Mouse (Mus musculus) urinary bladder, postnatal 4 days (tissue): ENCODE data around the gene Olfr1450.
"Not testable (repeated sequence)": the region's sequence is repeated elsewhere in the genome, so short reads cannot be mapped to it uniquely, and the experiment has no call there.

Experiments
- DNase-seq, 2 experiments: peaks; one replicate each; pipeline ENCODE4 v3.0.0; 2021 to 2022; ENCODE audit warnings: low spot score in 2 of 2

The Olfr1450 gene

DNA sequence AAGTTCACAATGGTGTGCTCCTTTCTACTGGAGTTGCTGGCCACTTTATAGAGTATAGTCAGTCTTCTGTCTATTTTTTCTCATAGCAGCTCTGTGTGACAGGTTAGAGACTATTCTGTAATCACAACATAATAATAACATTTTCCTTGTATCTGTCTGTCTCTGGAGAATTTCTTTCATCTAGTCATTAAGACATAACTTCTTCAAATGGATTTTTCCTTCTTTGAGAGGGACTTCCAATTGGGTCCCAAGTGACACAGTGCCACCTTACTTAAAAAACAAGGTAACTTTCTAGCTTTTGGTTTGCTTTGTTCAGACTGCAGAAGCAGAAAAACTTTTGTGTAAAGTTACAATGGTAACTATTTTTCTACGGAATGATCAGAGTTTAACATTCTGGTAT lies at the start of gene Olfr1450:
TSS of gene Olfr1450 (plus strand) at position 301 of the 400 bp plus-strand sequence.
- no peak for DNase-seq

- no peak for DNase-seq
These were observed 46.4 kb upstream of the Olfr1450 start, which contains the start of gene Olfr1447 for GRCm38 (mm10) chr19:12903643-12904042. Gene Olfr1447 (minus strand): TSS chr19:12903743.

DNA sequence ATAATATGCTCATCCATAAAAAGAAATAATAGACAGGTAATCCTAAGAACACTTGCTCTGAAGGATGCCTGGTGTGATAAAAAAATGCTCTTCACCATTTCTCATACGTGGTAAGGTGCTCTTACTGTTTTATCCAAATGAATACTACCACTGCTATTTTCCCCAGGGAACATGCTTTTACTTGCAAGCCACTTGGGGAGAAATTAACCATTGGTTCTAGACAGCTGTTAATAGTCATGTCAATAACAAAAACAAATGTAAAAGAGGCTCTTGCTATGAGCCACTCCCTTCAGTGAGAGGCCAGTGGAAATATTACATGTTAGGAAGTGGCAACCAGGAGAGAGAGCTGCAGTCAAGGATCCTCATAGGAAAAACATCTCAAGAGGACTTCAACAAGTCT lies 25.7 kb upstream of the Olfr1450 start, which contains the start of gene Olfr1448:
TSS of gene Olfr1448 (minus strand) at position 101 of the 400 bp plus-strand sequence.
- no peak for DNase-seq

GRCm38 (mm10) chr19:12930540-12930939 lies 19.5 kb upstream of the Olfr1450 start, which contains the start of gene Olfr1449:
Gene Olfr1449 (plus strand): TSS chr19:12930840.
- no peak for DNase-seq

- DNase-seq = not testable (repeated sequence)
These were observed 20.0 kb downstream of the Olfr1450 start for GRCm38 (mm10) chr19:12970082-12970481.

- DNase-seq = not testable (repeated sequence)
These were observed 42.3 kb downstream of the Olfr1450 start for GRCm38 (mm10) chr19:12992316-12992715.

- DNase-seq = no peak
These were observed 44.7 kb downstream of the Olfr1450 start, which contains the start of gene Olfr1451 for GRCm38 (mm10) chr19:12994714-12995113. Gene Olfr1451 (plus strand): TSS chr19:12995014.
